Mouse (Mus musculus) liver, embryonic 11.5 days (tissue): Measurements from ENCODE around the gene Brsk2. TPM values are rescaled to one million over a fixed set of nuclear protein-coding genes. Genes with fewer than 3 reads are reported as not detected.

ENCODE experiments used
- ATAC-seq: fragments of 200-750 bp; cut with Nextera tagmentation; replicated peaks from 2 replicates; pipeline ENCODE4 v1.8.0; 2017; ENCODE audit warnings: moderate number of reproducible peaks, mild to moderate bottlenecking, moderate TSS enrichment, moderate library complexity; ENCODE audit not compliant: low FRiP score
- DNase-seq: peaks from one replicate; pipeline ENCODE4 v3.0.0-alpha.2; 2017; ENCODE audit warnings: low spot score
- H3K27ac ChIP-seq: fragments of 300-500 bp; sonication (generic); 2 replicates; pipeline ENCODE4 v1.5.1; 2014; ENCODE audit warnings: mild to moderate bottlenecking, low read depth, low read length, control low read depth
- H3K27me3 ChIP-seq: fragments of 300-500 bp; sonication (generic); replicated peaks from 2 replicates; pipeline ENCODE4 v1.6.1; 2014; ENCODE audit warnings: low read length, mixed read lengths; ENCODE audit not compliant: control insufficient read depth, insufficient read depth
- H3K36me3 ChIP-seq: fragments of 300-500 bp; sonication (generic); 2 replicates; pipeline ENCODE4 v1.6.1; 2014; ENCODE audit warnings: mild to moderate bottlenecking, low read length, moderate library complexity, mixed read lengths; ENCODE audit not compliant: control insufficient read depth, insufficient read depth
- H3K4me1 ChIP-seq: fragments of 300-500 bp; sonication (generic); replicated peaks from 2 replicates; pipeline ENCODE4 v1.6.1; 2014; ENCODE audit warnings: low read length, mixed read lengths; ENCODE audit not compliant: control insufficient read depth, insufficient read depth
- H3K4me2 ChIP-seq: fragments of 300-500 bp; sonication (generic); 2 replicates; pipeline ENCODE4 v1.6.1; 2014; ENCODE audit warnings: mild to moderate bottlenecking, control low read depth, moderate library complexity
- H3K4me3 ChIP-seq: fragments of 300-500 bp; sonication (generic); 2 replicates; pipeline ENCODE4 v1.5.1; 2014; ENCODE audit warnings: low read depth, low read length, control low read depth
- H3K9ac ChIP-seq: fragments of 300-500 bp; sonication (generic); 2 replicates; pipeline ENCODE4 v1.6.1; 2014; ENCODE audit warnings: low read depth, low read length, control low read depth
- H3K9me3 ChIP-seq: fragments of 300-500 bp; sonication (generic); 2 replicates; pipeline ENCODE4 v1.6.1; 2016; ENCODE audit warnings: low read length, inconsistent platforms, mixed read lengths; ENCODE audit not compliant: control insufficient read depth
- WGBS: fragments of 180-500 bp; shearing (Covaris S2); extraction: QIAGEN DNeasy Blood & Tissue Kit; methylation state at CpG from one replicate; pipeline ENCODE4 v1.1.7; 2014; 5-methylcytosine and 5-hydroxymethylcytosine counted together
- polyA plus RNA-seq: library from polyadenylated mRNA; unstranded; fragments of >200 nt; fragmentation: Nextera tagmentation; extraction: Ambion mirVana; gene quantifications from 2 replicates; pipeline ENCODE4 v1.2.1, GENCODE M21; 2014

Gene Brsk2
- polyA plus RNA-seq, 1 experiment from 2014 or later, result 0.34 TPM

GRCm38 (mm10) chr7:142025926-142026325, 76.4 kb downstream of the Brsk2 start:
- H3K9ac ChIP-seq, result no peak overlapping the region
- no peaks in the 10 kb centered on the region for H3K9me3 ChIP-seq
- no peaks in the 10 kb centered on the region; the same call in 1 of the 2 replicates for H3K4me1 ChIP-seq
- H3K27me3 ChIP-seq, result no peaks in the 10 kb centered on the region
- no peaks in the 10 kb centered on the region for H3K36me3 ChIP-seq
- H3K4me3 ChIP-seq, result no peak overlapping the region
- WGBS, result 65% methylated on average over 4 of the region's 4 CpGs
- peak; percentile 63 for ATAC-seq
- no peak for DNase-seq
- no peak overlapping the region for H3K4me2 ChIP-seq
- no peak overlapping the region; the same call in 1 of the 2 replicates for H3K27ac ChIP-seq

GRCm38 (mm10) chr7:142030073-142030472, 80.5 kb downstream of the Brsk2 start:
- DNase-seq, result no peak
- Histone ChIP-seq H3K4me3 (no peak overlapping the region), H3K9ac (no peak overlapping the region), H3K27ac (no peak overlapping the region), H3K27me3 (no peaks in the 10 kb centered on the region), H3K4me2 (no peak overlapping the region), H3K4me1 (no peaks in the 10 kb centered on the region; the same call in 1 of the 2 replicates), H3K36me3 (no peaks in the 10 kb centered on the region), H3K9me3 (no peaks in the 10 kb centered on the region)
- ATAC-seq, result no peak

- H3K4me1 ChIP-seq, result no peaks in the 10 kb centered on the region
- no peaks in the 10 kb centered on the region for H3K36me3 ChIP-seq
- H3K9me3 ChIP-seq, result no peaks in the 10 kb centered on the region
- H3K27ac ChIP-seq, result no peak overlapping the region
- ATAC-seq (no peak), DNase-seq (no peak)
- no peak overlapping the region for H3K4me2 ChIP-seq
- no peak overlapping the region for H3K9ac ChIP-seq
- WGBS, result 79% methylated on average over 2 of the region's 2 CpGs
- no peaks in the 10 kb centered on the region for H3K27me3 ChIP-seq
- H3K4me3 ChIP-seq, result no peak overlapping the region
Observed at GRCm38 (mm10) chr7:142034198-142034597, 84.6 kb downstream of the Brsk2 start.

GRCm38 (mm10) chr7:142035048-142035811, 85.7 kb downstream of the Brsk2 start:
- no peaks in the 10 kb centered on the region for H3K36me3 ChIP-seq
- DNase-seq (no peak), ATAC-seq (no peak)
- H3K9ac ChIP-seq, result no peak overlapping the region
- no peaks in the 10 kb centered on the region for H3K4me1 ChIP-seq
- no peak overlapping the region for H3K4me3 ChIP-seq
- WGBS, result 75% methylated on average over 2 of the region's 2 CpGs
- H3K27me3 ChIP-seq, result no peaks in the 10 kb centered on the region
- no peaks in the 10 kb centered on the region for H3K9me3 ChIP-seq
- H3K27ac ChIP-seq, result no peak overlapping the region
- H3K4me2 ChIP-seq, result no peak overlapping the region

GRCm38 (mm10) chr7:142037553-142038170, 88.1 kb downstream of the Brsk2 start:
- Histone ChIP-seq H3K36me3 (no peaks in the 10 kb centered on the region), H3K4me1 (no peaks in the 10 kb centered on the region), H3K4me3 (no peak overlapping the region), H3K9me3 (no peaks in the 10 kb centered on the region), H3K27me3 (no peaks in the 10 kb centered on the region), H3K9ac (no peak overlapping the region), H3K27ac (no peak overlapping the region), H3K4me2 (no peak overlapping the region)
- ATAC-seq (peak; percentile 83), DNase-seq (no peak)
- WGBS, result 75% methylated on average over 4 of the region's 4 CpGs

GRCm38 (mm10) chr7:142040756-142041155, 91.2 kb downstream of the Brsk2 start:
- DNase-seq, result no peak
- no peaks in the 10 kb centered on the region for H3K27me3 ChIP-seq
- H3K4me1 ChIP-seq, result no peaks in the 10 kb centered on the region
- no peak overlapping the region for H3K4me2 ChIP-seq
- H3K4me3 ChIP-seq, result no peak overlapping the region
- no peaks in the 10 kb centered on the region for H3K36me3 ChIP-seq
- no peak overlapping the region for H3K27ac ChIP-seq
- 82% methylated on average over 3 of the region's 3 CpGs for WGBS
- ATAC-seq, result no peak
- no peaks in the 10 kb centered on the region for H3K9me3 ChIP-seq
- H3K9ac ChIP-seq, result no peak overlapping the region

GRCm38 (mm10) chr7:142045344-142045743, 95.8 kb downstream of the Brsk2 start:
- ATAC-seq (no peak), DNase-seq (no peak)
- no peak overlapping the region for H3K27ac ChIP-seq
- no peak overlapping the region for H3K4me3 ChIP-seq
- 80% methylated on average over 2 of the region's 2 CpGs for WGBS
- H3K27me3 ChIP-seq, result no peaks in the 10 kb centered on the region
- H3K36me3 ChIP-seq, result no peaks in the 10 kb centered on the region
- H3K4me2 ChIP-seq, result no peak overlapping the region
- H3K4me1 ChIP-seq, result no peaks in the 10 kb centered on the region
- no peaks in the 10 kb centered on the region for H3K9me3 ChIP-seq
- no peak overlapping the region for H3K9ac ChIP-seq

- 72% methylated on average over 1 of the region's 1 CpGs for WGBS
- no peaks in the 10 kb centered on the region for H3K4me1 ChIP-seq
- H3K9ac ChIP-seq, result no peak overlapping the region
- DNase-seq, result no peak
- no peaks in the 10 kb centered on the region for H3K27me3 ChIP-seq
- no peak overlapping the region for H3K4me2 ChIP-seq
- no peaks in the 10 kb centered on the region for H3K36me3 ChIP-seq
- H3K4me3 ChIP-seq, result no peak overlapping the region
- no peaks in the 10 kb centered on the region for H3K9me3 ChIP-seq
- no peak overlapping the region for H3K27ac ChIP-seq
- no peak for ATAC-seq
Observed at GRCm38 (mm10) chr7:142045932-142046331, 96.4 kb downstream of the Brsk2 start.

GRCm38 (mm10) chr7:142050536-142050935, 101.0 kb downstream of the Brsk2 start:
- Histone ChIP-seq H3K9ac (no peak overlapping the region), H3K9me3 (no peaks in the 10 kb centered on the region), H3K27me3 (no peaks in the 10 kb centered on the region), H3K4me3 (no peak overlapping the region), H3K4me2 (no peak overlapping the region), H3K36me3 (peaks cover 3% of the 10 kb centered on the region; the same call in 1 of the 2 replicates), H3K27ac (no peak overlapping the region), H3K4me1 (no peaks in the 10 kb centered on the region)
- DNase-seq (no peak), ATAC-seq (no peak)
